Mouse (Mus musculus) bone marrow macrophage, adult 2 months (primary cell): ENCODE data around the gene Bmpr2.

Experiments used
- CTCF ChIP-seq: IDR thresholded peaks from 2 replicates; pipeline ENCODE4 v1.5.1; 2012; ENCODE audit warnings: low read depth, mild to moderate bottlenecking, low read length, moderate library complexity
- POLR2A ChIP-seq: IDR thresholded peaks from 2 replicates; pipeline ENCODE4 v1.6.1; 2012; ENCODE audit warnings: mild to moderate bottlenecking, low read depth, low read length, borderline replicate concordance

DNA sequence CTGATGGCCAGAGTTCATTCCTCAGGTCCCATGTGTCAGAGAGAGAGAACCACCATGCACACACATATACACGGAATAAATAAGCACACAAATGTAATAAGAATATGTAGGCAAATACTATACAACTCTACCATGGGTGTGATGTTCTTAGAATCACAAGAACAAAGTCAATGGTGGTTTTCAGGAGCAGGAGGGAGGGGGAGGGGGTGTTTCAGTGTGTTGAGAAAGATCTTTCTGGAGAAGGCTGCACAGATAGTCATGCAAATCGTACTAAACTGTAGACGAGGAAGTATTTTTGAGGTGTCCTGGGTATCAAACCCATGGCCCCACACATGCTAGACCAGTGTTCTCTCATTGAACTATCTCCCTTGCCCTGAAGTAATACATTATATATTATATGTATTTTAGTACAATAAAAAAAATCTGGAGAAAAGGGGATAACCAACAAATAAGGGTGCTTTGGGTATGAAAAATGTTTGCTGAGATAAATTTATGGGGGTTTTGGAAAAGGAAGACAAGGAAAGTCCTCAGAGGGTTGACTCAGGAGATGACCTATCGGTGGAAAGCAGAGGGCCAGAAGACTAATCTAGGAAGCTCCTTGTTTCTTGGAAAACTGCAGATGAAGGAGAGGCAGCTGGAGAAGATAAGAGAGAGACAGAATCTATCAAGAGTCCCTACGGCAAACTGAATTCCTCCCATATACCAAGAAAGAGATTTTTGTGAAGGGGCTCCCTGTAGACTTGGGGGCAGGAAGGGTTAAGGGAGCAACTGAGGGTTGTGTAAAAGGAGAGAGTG, 138.1 kb downstream of the Bmpr2 start:
- TF ChIP-seq POLR2A (no peak), CTCF (no peak)
